12 mouse cellular contexts compared by ENCODE assay signal in genomic region chr19:20226756-20227155, GRCm38 (mm10).
"Had no signal": no experiment of that assay in that cellular context is flagged by ENCODE, and none has a peak within 500 bp of the region (broad histone marks: within the 10 kb centered on the region; RNA-seq: fewer than 3 reads in every experiment).

No protein-coding gene starts in this region.

- DNase-seq: retina, postnatal 1 day; right cerebral cortex, adult 18-20 months; right cerebral cortex, postnatal 14 days; right cerebral cortex, postnatal 25 days; right cerebral cortex, postnatal 4 days; spleen, adult 18-20 months; thymus, adult 18-20 months; thymus, adult 2 months; thymus, postnatal 14 days; thymus, postnatal 25 days; thymus, postnatal 36 days; thymus, postnatal 4 days had no signal
